Mouse (Mus musculus) liver, embryonic 13.5 days (tissue): ENCODE data around the gene Kif9. TPM values are rescaled to one million over a fixed set of nuclear protein-coding genes. Genes with fewer than 3 reads are reported as not detected.

ENCODE experiments used
- ATAC-seq: fragments of 200-750 bp; cut with Nextera tagmentation; 2 replicates; pipeline ENCODE4 v1.8.0; 2017; ENCODE audit warnings: low read depth, mild to moderate bottlenecking, moderate number of reproducible peaks, moderate library complexity
- DNase-seq: peaks from one replicate; pipeline ENCODE4 v3.0.0; 2022
- H3K27ac ChIP-seq: fragments of 300-500 bp; sonication (generic); 2 replicates; pipeline ENCODE4 v1.5.1; 2015; ENCODE audit warnings: moderate library complexity, mild to moderate bottlenecking, inconsistent platforms
- H3K27me3 ChIP-seq: fragments of 300-500 bp; sonication (generic); 2 replicates; pipeline ENCODE4 v1.6.1; 2015; ENCODE audit warnings: mild to moderate bottlenecking, inconsistent platforms
- H3K36me3 ChIP-seq: fragments of 300-500 bp; sonication (generic); 2 replicates; pipeline ENCODE4 v1.6.1; 2015; ENCODE audit warnings: mild to moderate bottlenecking, inconsistent platforms
- H3K4me1 ChIP-seq: fragments of 300-500 bp; sonication (generic); replicated peaks from 2 replicates; pipeline ENCODE4 v1.6.1; 2015; ENCODE audit warnings: inconsistent platforms
- H3K4me2 ChIP-seq: fragments of 300-500 bp; sonication (generic); 2 replicates; pipeline ENCODE4 v1.6.1; 2015; ENCODE audit warnings: inconsistent platforms, mild to moderate bottlenecking, moderate library complexity
- H3K4me3 ChIP-seq: fragments of 300-500 bp; sonication (generic); replicated peaks from 2 replicates; pipeline ENCODE4 v1.5.1; 2015; ENCODE audit warnings: mild to moderate bottlenecking, inconsistent platforms
- H3K9ac ChIP-seq: fragments of 300-500 bp; sonication (generic); 2 replicates; pipeline ENCODE4 v1.6.1; 2015; ENCODE audit warnings: mild to moderate bottlenecking, inconsistent platforms
- H3K9me3 ChIP-seq: fragments of 300-500 bp; sonication (generic); replicated peaks from 2 replicates; pipeline ENCODE4 v1.6.1; 2016; ENCODE audit warnings: inconsistent platforms
- WGBS: fragments of 180-500 bp; shearing (Covaris S2); methylation state at CpG from one replicate; pipeline ENCODE4 v1.1.7; 2015; ENCODE audit not compliant: insufficient replicate concordance; 5-methylcytosine and 5-hydroxymethylcytosine counted together
- polyA plus RNA-seq: library from polyadenylated mRNA; unstranded; fragments of >200 nt; fragmentation: Nextera tagmentation; extraction: Ambion mirVana; gene quantifications from 2 replicates; pipeline ENCODE4 v1.2.1, GENCODE M21; 2015

Gene Kif9
- polyA plus RNA-seq, 1 experiment from 2014 or later: 0.27 TPM

DNA sequence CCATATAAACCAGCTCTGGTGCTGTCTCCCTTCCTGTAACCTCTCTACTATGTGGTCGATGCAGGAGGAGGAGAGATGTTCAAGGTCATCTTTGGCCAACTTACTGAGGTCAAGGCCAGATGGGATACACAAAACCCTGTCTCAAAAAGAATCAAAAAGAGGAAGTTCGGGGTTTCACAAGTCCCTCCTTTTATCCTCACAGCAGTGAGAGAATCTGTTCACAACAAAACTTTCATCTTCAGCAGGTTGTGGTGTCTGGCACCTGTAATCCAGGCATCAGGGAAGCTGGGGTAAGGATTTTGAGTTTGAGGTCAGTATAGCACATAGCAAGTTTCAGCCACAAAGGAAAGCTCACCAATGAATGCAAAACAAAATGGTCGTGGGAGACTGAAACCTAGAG is 53.9 kb downstream of the Kif9 start:
- Histone ChIP-seq H3K9ac (no peak overlapping the region), H3K36me3 (no peaks in the 10 kb centered on the region), H3K27me3 (no peaks in the 10 kb centered on the region), H3K9me3 (no peaks in the 10 kb centered on the region), H3K4me1 (peaks cover 50% of the 10 kb centered on the region), H3K27ac (peak overlapping the region; percentile 60; the same call in 1 of the 2 replicates), H3K4me2 (peak overlapping the region; percentile 89), H3K4me3 (no peak overlapping the region)
- 20% methylated on average over 3 of the region's 3 CpGs for WGBS
- DNase-seq (no peak), ATAC-seq (no peak)

- H3K36me3 ChIP-seq: no peaks in the 10 kb centered on the region
- DNase-seq: peak; percentile 8
- peak overlapping the region; percentile 99 for H3K27ac ChIP-seq
- H3K9me3 ChIP-seq: no peaks in the 10 kb centered on the region
- peak overlapping the region; percentile 89 for H3K4me2 ChIP-seq
- no peak for ATAC-seq
- 30% methylated on average over 6 of the region's 6 CpGs for WGBS
- H3K27me3 ChIP-seq: no peaks in the 10 kb centered on the region
- peaks cover 56% of the 10 kb centered on the region for H3K4me1 ChIP-seq
- peak overlapping the region; percentile 97 for H3K4me3 ChIP-seq
- H3K9ac ChIP-seq: peak overlapping the region; percentile 100
Measured at GRCm38 (mm10) chr9:110531151-110531791, 54.5 kb downstream of the Kif9 start.

DNA sequence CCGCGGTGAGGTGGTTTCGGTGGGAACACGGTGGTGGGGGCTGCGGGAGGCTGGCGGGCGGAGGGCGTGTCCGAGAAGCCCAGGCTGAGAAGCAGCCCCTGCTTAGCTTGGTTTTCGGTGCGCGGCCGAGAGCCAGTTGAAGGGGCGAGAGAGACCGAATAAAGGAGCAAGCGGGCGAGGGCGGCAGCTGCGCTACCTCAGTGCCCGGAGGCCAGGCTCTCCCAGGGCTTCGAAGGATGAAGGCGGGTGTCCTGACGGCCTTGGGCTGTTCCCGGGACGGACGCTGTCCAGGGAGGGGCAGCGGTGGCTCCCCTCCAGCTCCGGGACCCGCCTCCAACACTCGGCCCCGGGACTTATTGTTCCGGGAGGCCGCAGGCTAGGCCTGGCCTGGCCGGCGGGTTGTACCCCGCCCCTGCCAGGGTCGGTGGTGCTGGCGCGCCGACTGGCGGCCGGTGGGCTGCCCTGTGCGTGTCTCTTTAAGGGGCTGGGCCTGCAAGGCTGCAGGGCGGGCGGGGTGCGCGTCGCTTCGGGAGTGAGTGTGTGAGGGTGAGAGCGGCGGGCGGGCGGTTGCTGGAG is 55.2 kb downstream of the Kif9 start:
- WGBS: under 1% methylated on average over 43 of the region's 53 CpGs
- ATAC-seq: peak; percentile 97
- peak; percentile 92 for DNase-seq
- peak overlapping the region; percentile 97 for H3K4me3 ChIP-seq
- peaks cover 63% of the 10 kb centered on the region for H3K4me1 ChIP-seq
- no peaks in the 10 kb centered on the region for H3K9me3 ChIP-seq
- no peaks in the 10 kb centered on the region for H3K36me3 ChIP-seq
- peak overlapping the region; percentile 99 for H3K27ac ChIP-seq
- H3K9ac ChIP-seq: peak overlapping the region; percentile 100
- H3K4me2 ChIP-seq: peak overlapping the region; percentile 89
- H3K27me3 ChIP-seq: no peaks in the 10 kb centered on the region

GRCm38 (mm10) chr9:110532538-110533291 is 56.0 kb downstream of the Kif9 start, which contains the start of gene Setd2:
Gene Setd2 (plus strand): TSS chr9:110532597.
- Histone ChIP-seq H3K4me3 (peak within 1 kb of the TSS; percentile 97), H3K36me3 (no peaks in the 10 kb centered on the region), H3K27ac (peak within 1 kb of the TSS; percentile 99), H3K4me1 (peaks cover 69% of the 10 kb centered on the region), H3K4me2 (peak within 1 kb of the TSS; percentile 89), H3K9ac (peak within 1 kb of the TSS; percentile 100), H3K9me3 (no peaks in the 10 kb centered on the region), H3K27me3 (no peaks in the 10 kb centered on the region)
- DNase-seq: peak; percentile 64
- WGBS: under 1% methylated on average over 103 of the region's 109 CpGs
- ATAC-seq: peak; percentile 54

GRCm38 (mm10) chr9:110533645-110534044 is 56.9 kb downstream of the Kif9 start:
- DNase-seq (no peak), ATAC-seq (no peak)
- no peaks in the 10 kb centered on the region for H3K27me3 ChIP-seq
- H3K9ac ChIP-seq: peak overlapping the region; percentile 100
- WGBS: 23% methylated on average over 5 of the region's 5 CpGs
- peak overlapping the region; percentile 99; the same call in 1 of the 2 replicates for H3K27ac ChIP-seq
- H3K36me3 ChIP-seq: no peaks in the 10 kb centered on the region
- H3K4me3 ChIP-seq: peak overlapping the region; percentile 97
- H3K4me2 ChIP-seq: peak overlapping the region; percentile 89
- H3K9me3 ChIP-seq: no peaks in the 10 kb centered on the region
- peaks cover 77% of the 10 kb centered on the region for H3K4me1 ChIP-seq

- Histone ChIP-seq H3K9me3 (no peaks in the 10 kb centered on the region), H3K4me1 (peaks cover 65% of the 10 kb centered on the region), H3K27ac (no peak overlapping the region), H3K27me3 (no peaks in the 10 kb centered on the region), H3K4me2 (peak overlapping the region; percentile 89), H3K36me3 (peaks cover 2% of the 10 kb centered on the region; the same call in 1 of the 2 replicates), H3K4me3 (peak overlapping the region; percentile 97; the same call in 1 of the 2 replicates), H3K9ac (peak overlapping the region; percentile 100; the same call in 1 of the 2 replicates)
- DNase-seq (no peak), ATAC-seq (no peak)
- 70% methylated on average over 2 of the region's 2 CpGs for WGBS
Measured at GRCm38 (mm10) chr9:110535114-110535513, 58.4 kb downstream of the Kif9 start.

GRCm38 (mm10) chr9:110536636-110537035 is 59.9 kb downstream of the Kif9 start:
- no peak for ATAC-seq
- no peak overlapping the region for H3K4me2 ChIP-seq
- no peak overlapping the region for H3K4me3 ChIP-seq
- 85% methylated on average over 2 of the region's 2 CpGs for WGBS
- peaks cover 60% of the 10 kb centered on the region for H3K4me1 ChIP-seq
- no peaks in the 10 kb centered on the region for H3K27me3 ChIP-seq
- H3K27ac ChIP-seq: no peak overlapping the region
- no peak for DNase-seq
- H3K9ac ChIP-seq: no peak overlapping the region
- no peaks in the 10 kb centered on the region for H3K9me3 ChIP-seq
- H3K36me3 ChIP-seq: peaks cover 2% of the 10 kb centered on the region; the same call in 1 of the 2 replicates

DNA sequence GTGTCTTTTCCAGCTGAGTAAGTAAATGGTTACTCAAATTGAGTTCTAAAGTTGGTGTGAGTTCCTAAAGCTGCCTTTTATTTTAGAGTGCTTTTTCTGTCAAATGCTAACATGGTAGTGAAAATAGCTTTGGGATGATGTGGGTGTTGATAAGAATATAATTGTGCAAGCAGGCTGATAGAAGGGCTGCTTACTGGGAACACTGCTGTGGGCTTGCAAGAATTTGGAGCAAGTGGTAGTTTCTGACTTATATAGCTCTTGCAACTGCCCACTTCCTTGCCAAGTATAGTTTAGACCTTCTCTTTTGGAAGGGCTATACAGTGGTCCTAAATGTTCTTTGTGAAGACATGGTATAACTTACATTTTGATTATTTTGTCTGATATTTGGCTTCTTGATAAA is 61.8 kb downstream of the Kif9 start:
- ATAC-seq: no peak
- H3K4me1 ChIP-seq: peaks cover 64% of the 10 kb centered on the region
- no peak overlapping the region for H3K27ac ChIP-seq
- H3K4me3 ChIP-seq: no peak overlapping the region
- no peaks in the 10 kb centered on the region for H3K9me3 ChIP-seq
- no peaks in the 10 kb centered on the region for H3K27me3 ChIP-seq
- peaks cover 2% of the 10 kb centered on the region; the same call in 1 of the 2 replicates for H3K36me3 ChIP-seq
- H3K4me2 ChIP-seq: no peak overlapping the region
- no peak overlapping the region for H3K9ac ChIP-seq
- no peak for DNase-seq

DNA sequence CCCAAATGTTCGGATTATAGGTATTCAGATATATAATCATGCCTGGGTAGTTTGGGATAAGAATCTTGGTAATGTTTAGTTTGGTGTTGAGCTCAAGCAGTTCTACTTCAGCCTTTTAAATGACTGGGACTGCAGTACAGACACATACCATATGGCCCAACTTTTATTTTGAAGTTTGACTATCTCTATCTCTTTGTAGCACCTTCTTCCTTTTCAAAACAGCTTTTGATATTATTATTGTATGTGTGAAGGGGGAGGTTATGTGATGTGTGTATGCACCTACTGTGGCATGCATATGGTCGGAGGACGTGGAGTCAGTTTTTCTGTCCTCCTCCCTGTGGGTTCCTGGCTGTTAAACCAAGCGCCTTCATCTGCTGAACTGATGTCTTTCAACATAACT is 65.2 kb downstream of the Kif9 start:
- Histone ChIP-seq H3K9me3 (no peaks in the 10 kb centered on the region), H3K4me1 (peaks cover 33% of the 10 kb centered on the region), H3K9ac (no peak overlapping the region), H3K4me3 (no peak overlapping the region), H3K4me2 (no peak overlapping the region), H3K27ac (no peak overlapping the region), H3K36me3 (peaks cover 5% of the 10 kb centered on the region), H3K27me3 (no peaks in the 10 kb centered on the region)
- 67% methylated on average over 4 of the region's 4 CpGs for WGBS
- DNase-seq: no peak
- ATAC-seq: no peak

- Histone ChIP-seq H3K9ac (no peak overlapping the region), H3K27me3 (no peaks in the 10 kb centered on the region), H3K4me1 (peaks cover 6% of the 10 kb centered on the region), H3K4me2 (no peak overlapping the region), H3K36me3 (peaks cover 60% of the 10 kb centered on the region), H3K4me3 (no peak overlapping the region), H3K9me3 (no peaks in the 10 kb centered on the region), H3K27ac (no peak overlapping the region)
- DNase-seq (no peak), ATAC-seq (peak; percentile 76)
- WGBS: 78% methylated on average over 19 of the region's 19 CpGs
Measured at GRCm38 (mm10) chr9:110548261-110548660, 71.5 kb downstream of the Kif9 start.

DNA sequence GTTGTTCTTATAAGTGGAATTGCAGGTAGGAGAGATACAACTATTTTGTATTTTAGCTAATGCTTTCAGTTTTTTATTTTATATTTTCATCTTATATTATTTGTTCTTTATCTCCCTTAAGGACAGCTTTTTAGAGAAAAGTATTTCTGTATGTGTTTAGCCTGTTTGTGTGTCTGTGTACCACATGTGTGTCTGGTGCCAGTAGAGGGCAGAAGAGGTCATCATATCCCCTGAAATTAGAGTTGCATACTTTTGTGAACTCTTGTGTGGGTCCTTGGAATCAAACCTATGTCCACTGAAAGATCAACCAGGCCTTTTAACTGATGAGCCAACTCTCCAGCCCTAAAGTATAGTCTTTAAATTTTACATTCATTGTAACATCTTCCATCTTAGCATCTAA is 91.6 kb downstream of the Kif9 start:
- no peak for DNase-seq
- peaks cover 77% of the 10 kb centered on the region for H3K36me3 ChIP-seq

More for the DNA sequence above, 91.6 kb downstream of the Kif9 start:
- no peak overlapping the region for H3K27ac ChIP-seq
- no peaks in the 10 kb centered on the region for H3K4me1 ChIP-seq
- ATAC-seq: no peak
- no peak overlapping the region for H3K9ac ChIP-seq
- no peaks in the 10 kb centered on the region for H3K27me3 ChIP-seq
- no peaks in the 10 kb centered on the region for H3K9me3 ChIP-seq
- H3K4me3 ChIP-seq: no peak overlapping the region
- no peak overlapping the region for H3K4me2 ChIP-seq
